Mouse (Mus musculus) forebrain, embryonic 15.5 days (tissue): ENCODE measurements around the gene Gskip. TPM values are rescaled to one million over a fixed set of nuclear protein-coding genes. Genes with fewer than 3 reads are reported as not detected.

Experiments
- ATAC-seq: fragments of 200-750 bp; cut with Nextera tagmentation; replicated peaks from 2 replicates; pipeline ENCODE4 v1.8.0; 2017; ENCODE audit warnings: mild to moderate bottlenecking, moderate TSS enrichment, moderate library complexity
- H3K27ac ChIP-seq: fragments of 300-500 bp; sonication (generic); replicated peaks from 2 replicates; pipeline ENCODE4 v1.5.1; 2015; ENCODE audit warnings: mild to moderate bottlenecking, inconsistent platforms
- H3K27me3 ChIP-seq: fragments of 300-500 bp; sonication (generic); 2 replicates; pipeline ENCODE4 v1.6.1; 2015; ENCODE audit warnings: inconsistent platforms
- H3K36me3 ChIP-seq: fragments of 300-500 bp; sonication (generic); 2 replicates; pipeline ENCODE4 v1.6.1; 2015; ENCODE audit warnings: mild to moderate bottlenecking, inconsistent platforms
- H3K4me1 ChIP-seq: fragments of 300-500 bp; sonication (generic); 2 replicates; pipeline ENCODE4 v1.6.1; 2015; ENCODE audit warnings: inconsistent platforms
- H3K4me2 ChIP-seq: fragments of 300-500 bp; sonication (generic); replicated peaks from 2 replicates; pipeline ENCODE4 v1.6.1; 2015; ENCODE audit warnings: mild to moderate bottlenecking, inconsistent platforms
- H3K4me3 ChIP-seq: fragments of 300-500 bp; sonication (generic); 2 replicates; pipeline ENCODE4 v1.5.1; 2015; ENCODE audit warnings: mild to moderate bottlenecking, inconsistent platforms
- H3K9ac ChIP-seq: fragments of 300-500 bp; sonication (generic); replicated peaks from 2 replicates; pipeline ENCODE4 v1.6.1; 2015; ENCODE audit warnings: mild to moderate bottlenecking, inconsistent platforms
- H3K9me3 ChIP-seq: fragments of 300-500 bp; sonication (generic); 2 replicates; pipeline ENCODE4 v1.6.1; 2016; ENCODE audit warnings: inconsistent platforms
- WGBS: fragments of 180-500 bp; shearing (Covaris S2); methylation state at CpG from one replicate; pipeline ENCODE4 v1.1.7; 2015; ENCODE audit warnings: mixed read lengths; 5-methylcytosine and 5-hydroxymethylcytosine counted together
- polyA plus RNA-seq: library from polyadenylated mRNA; unstranded; fragments of >200 nt; fragmentation: Nextera tagmentation; extraction: Ambion mirVana; gene quantifications from 2 replicates; pipeline ENCODE4 v1.2.1, GENCODE M21; 2015

The Gskip gene
- polyA plus RNA-seq, 1 experiment from 2014 or later, result 29.9 TPM

- no peak overlapping the region for H3K4me3 ChIP-seq
- no peak overlapping the region for H3K9ac ChIP-seq
- whole genome bisulfite sequencing, result 93% methylated on average over 3 of the region's 3 CpGs
- no peak for ATAC-seq
- H3K27me3 ChIP-seq, result no peaks in the 10 kb centered on the region
- no peak overlapping the region for H3K4me2 ChIP-seq
- no peaks in the 10 kb centered on the region for H3K36me3 ChIP-seq
- H3K9me3 ChIP-seq, result no peaks in the 10 kb centered on the region
- no peak overlapping the region for H3K27ac ChIP-seq
- H3K4me1 ChIP-seq, result no peaks in the 10 kb centered on the region
These were observed 42.6 kb downstream of the Gskip start for GRCm38 (mm10) chr12:105727268-105727667.

DNA sequence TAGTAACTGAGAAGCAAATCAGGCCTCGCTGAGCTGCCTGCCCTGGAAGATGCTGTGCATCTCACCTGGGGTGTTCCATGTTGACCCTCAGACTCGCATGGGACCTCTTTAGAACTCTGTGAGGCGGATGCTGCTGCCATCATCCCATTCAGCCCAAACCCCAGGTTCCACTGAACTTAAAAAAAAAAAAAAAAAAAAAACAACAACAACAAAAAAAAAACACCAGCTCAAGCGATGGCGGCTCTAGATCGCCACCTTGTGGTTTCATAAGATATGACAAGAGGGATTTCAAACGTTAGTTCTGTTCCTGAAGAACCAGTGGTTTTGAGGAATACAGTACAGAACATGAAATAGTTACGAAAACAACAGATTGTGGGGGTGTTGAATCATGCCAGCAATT, 43.3 kb downstream of the Gskip start:
- Histone ChIP-seq H3K4me3 (no peak overlapping the region), H3K36me3 (no peaks in the 10 kb centered on the region), H3K4me2 (no peak overlapping the region), H3K9me3 (no peaks in the 10 kb centered on the region), H3K9ac (no peak overlapping the region), H3K27ac (no peak overlapping the region), H3K27me3 (no peaks in the 10 kb centered on the region), H3K4me1 (no peaks in the 10 kb centered on the region)
- no peak for ATAC-seq
- 28% methylated on average over 8 of the region's 8 CpGs for WGBS

DNA sequence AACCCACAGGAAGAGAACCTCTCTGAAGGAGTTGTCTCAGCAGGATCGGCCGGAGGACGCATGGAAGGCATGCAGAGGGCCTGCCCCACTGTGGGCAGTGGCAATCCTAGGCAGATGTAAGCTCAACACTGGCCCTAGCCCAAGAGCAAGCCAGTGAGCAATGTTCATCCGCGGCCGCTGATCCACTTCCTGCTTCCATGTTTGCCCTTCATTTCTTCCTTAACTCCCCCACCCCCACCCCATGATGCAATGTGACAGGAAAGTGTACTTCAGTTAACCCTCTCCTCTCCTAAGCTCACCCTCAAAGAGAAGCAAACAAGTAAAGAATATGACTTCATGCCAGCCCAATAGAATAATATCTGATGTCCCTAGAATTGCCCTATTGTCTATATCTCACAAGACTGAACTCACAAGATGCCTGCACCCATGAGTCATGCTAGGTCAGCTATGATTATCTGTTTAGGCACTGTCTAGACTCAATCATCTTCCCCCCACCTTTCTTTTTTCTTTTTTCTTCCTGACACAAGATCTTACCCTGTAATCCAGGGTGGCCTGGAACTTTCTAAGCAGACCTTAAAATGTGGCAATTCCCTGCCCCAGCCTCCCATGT, 46.3 kb downstream of the Gskip start:
- H3K4me1 ChIP-seq, result no peaks in the 10 kb centered on the region
- H3K27me3 ChIP-seq, result no peaks in the 10 kb centered on the region
- H3K9ac ChIP-seq, result no peak overlapping the region
- WGBS, result 88% methylated on average over 6 of the region's 6 CpGs
- H3K4me3 ChIP-seq, result no peak overlapping the region
- no peak overlapping the region for H3K27ac ChIP-seq
- H3K4me2 ChIP-seq, result no peak overlapping the region
- no peak for ATAC-seq
- no peaks in the 10 kb centered on the region for H3K9me3 ChIP-seq
- H3K36me3 ChIP-seq, result no peaks in the 10 kb centered on the region

- Histone ChIP-seq H3K9ac (no peak overlapping the region), H3K27ac (no peak overlapping the region), H3K9me3 (no peaks in the 10 kb centered on the region), H3K4me2 (no peak overlapping the region), H3K36me3 (no peaks in the 10 kb centered on the region), H3K4me1 (no peaks in the 10 kb centered on the region), H3K27me3 (no peaks in the 10 kb centered on the region), H3K4me3 (no peak overlapping the region)
- WGBS, result 75% methylated on average over 9 of the region's 9 CpGs
- ATAC-seq, result no peak
These were observed 48.9 kb downstream of the Gskip start for GRCm38 (mm10) chr12:105733370-105734159.

GRCm38 (mm10) chr12:105735226-105735888, 50.7 kb downstream of the Gskip start:
- Histone ChIP-seq H3K36me3 (no peaks in the 10 kb centered on the region), H3K4me2 (no peak overlapping the region), H3K27me3 (no peaks in the 10 kb centered on the region), H3K9me3 (no peaks in the 10 kb centered on the region), H3K27ac (no peak overlapping the region), H3K4me3 (no peak overlapping the region), H3K9ac (no peak overlapping the region), H3K4me1 (no peaks in the 10 kb centered on the region)
- no peak for ATAC-seq
- WGBS, result 76% methylated on average over 7 of the region's 7 CpGs

DNA sequence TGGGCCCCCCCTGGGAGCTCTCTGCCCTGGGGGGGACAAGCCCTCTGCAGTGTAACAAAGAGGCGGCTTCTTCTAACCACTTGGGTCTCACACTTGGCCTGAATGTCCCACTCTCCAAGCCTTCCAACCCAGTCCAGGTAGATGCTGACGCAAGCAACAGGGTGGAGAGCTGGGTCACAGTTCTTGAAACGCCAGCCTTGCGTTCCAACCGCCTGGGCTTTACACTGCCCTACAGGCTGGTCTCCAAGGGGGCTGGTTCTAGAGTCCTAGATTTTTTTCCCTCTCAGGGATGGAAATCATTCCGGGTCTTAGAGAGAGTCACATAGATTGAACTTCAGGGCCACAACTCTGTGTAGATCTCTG, 51.2 kb downstream of the Gskip start:
- no peak overlapping the region for H3K4me2 ChIP-seq
- WGBS, result 96% methylated on average over 6 of the region's 6 CpGs
- no peak overlapping the region for H3K27ac ChIP-seq
- no peak overlapping the region for H3K9ac ChIP-seq
- H3K9me3 ChIP-seq, result no peaks in the 10 kb centered on the region
- H3K4me3 ChIP-seq, result no peak overlapping the region
- H3K36me3 ChIP-seq, result no peaks in the 10 kb centered on the region
- H3K4me1 ChIP-seq, result no peaks in the 10 kb centered on the region
- no peak for ATAC-seq
- H3K27me3 ChIP-seq, result no peaks in the 10 kb centered on the region

DNA sequence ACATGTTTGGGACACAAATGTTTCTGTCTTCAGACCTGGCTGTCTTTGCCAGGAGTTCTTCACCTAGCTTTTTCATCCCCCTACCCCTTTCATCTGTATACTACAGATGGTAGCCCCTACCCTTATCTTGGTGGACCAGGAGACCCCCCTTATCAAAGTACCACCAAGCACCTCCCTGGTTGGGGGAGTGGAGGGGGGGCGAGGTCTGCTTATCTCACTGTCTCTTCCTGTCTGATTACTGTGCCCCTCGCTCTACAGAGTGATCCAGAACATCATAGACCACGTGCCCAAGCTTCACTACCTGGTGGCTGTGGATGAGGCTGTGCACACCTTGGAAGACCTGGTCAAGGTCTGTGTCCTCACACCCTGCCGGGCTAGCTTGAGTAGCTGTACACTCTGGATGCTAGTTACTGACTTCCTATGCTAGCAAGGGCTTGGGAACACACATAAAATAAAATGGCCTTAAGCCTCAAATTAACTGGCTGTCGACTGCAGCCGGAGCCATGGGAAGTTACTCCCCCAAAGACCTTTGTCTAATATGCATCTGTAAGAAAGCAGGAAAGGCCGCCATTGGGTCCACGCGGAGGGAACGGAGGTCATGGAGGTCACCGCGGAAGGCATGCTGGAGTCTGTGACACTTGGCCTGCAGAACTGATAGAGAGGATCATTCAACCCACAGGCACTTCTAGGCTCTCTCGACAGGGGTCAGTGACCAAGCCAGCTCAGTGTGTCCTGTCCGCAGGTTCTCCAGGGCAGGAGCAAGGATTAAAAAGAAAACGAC, 53.9 kb downstream of the Gskip start:
- H3K9ac ChIP-seq, result no peak overlapping the region
- 87% methylated on average over 15 of the region's 15 CpGs for WGBS
- H3K27ac ChIP-seq, result no peak overlapping the region
- H3K9me3 ChIP-seq, result no peaks in the 10 kb centered on the region
- H3K4me3 ChIP-seq, result no peak overlapping the region
- ATAC-seq, result no peak
- no peaks in the 10 kb centered on the region for H3K36me3 ChIP-seq
- no peak overlapping the region for H3K4me2 ChIP-seq
- no peaks in the 10 kb centered on the region for H3K4me1 ChIP-seq
- H3K27me3 ChIP-seq, result no peaks in the 10 kb centered on the region

DNA sequence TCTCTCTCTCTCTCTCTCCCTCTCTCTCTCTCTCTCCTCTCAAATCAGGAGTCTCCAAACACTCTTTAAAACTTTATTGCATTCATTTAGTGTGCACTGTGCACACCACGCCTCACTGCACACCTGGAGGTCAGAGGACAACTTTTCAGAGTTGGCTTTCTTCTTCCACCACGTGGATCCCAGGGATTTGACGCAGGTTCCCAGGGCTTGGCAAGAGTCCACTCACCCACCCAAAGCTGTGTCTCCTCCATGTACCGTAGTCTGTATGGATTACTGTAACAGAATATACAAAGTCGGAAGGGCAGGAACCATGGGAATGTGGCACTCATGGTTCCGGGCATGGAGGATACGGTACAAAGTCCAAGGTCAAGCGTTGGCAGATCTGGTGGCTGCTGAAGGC, 55.0 kb downstream of the Gskip start:
- Histone ChIP-seq H3K9me3 (no peaks in the 10 kb centered on the region), H3K36me3 (no peaks in the 10 kb centered on the region), H3K27me3 (no peaks in the 10 kb centered on the region), H3K4me3 (no peak overlapping the region), H3K9ac (no peak overlapping the region), H3K4me1 (no peaks in the 10 kb centered on the region), H3K4me2 (no peak overlapping the region), H3K27ac (no peak overlapping the region)
- WGBS, result 92% methylated on average over 8 of the region's 8 CpGs
- ATAC-seq, result no peak

GRCm38 (mm10) chr12:105748114-105748513, 63.5 kb downstream of the Gskip start:
- H3K4me3 ChIP-seq, result no peak overlapping the region
- H3K4me1 ChIP-seq, result no peaks in the 10 kb centered on the region
- no peaks in the 10 kb centered on the region for H3K36me3 ChIP-seq
- no peak overlapping the region for H3K9ac ChIP-seq
- H3K27ac ChIP-seq, result no peak overlapping the region
- H3K4me2 ChIP-seq, result no peak overlapping the region
- 85% methylated on average over 5 of the region's 5 CpGs for WGBS
- ATAC-seq, result no peak
- no peaks in the 10 kb centered on the region for H3K9me3 ChIP-seq
- H3K27me3 ChIP-seq, result no peaks in the 10 kb centered on the region

Other genes starting within 250 kb of the Gskip start
- 13.5 and 13.8 TPM in 2 replicates for gene D430019H16Rik, start 231.0 kb upstream of the Gskip start, polyA plus RNA-seq
- 0.38 and 0.64 TPM in 2 replicates for gene Bdkrb2, start 121.6 kb upstream of the Gskip start, polyA plus RNA-seq
- gene Bdkrb1, start 81.7 kb upstream of the Gskip start, polyA plus RNA-seq, result 0.20 TPM in 1 of 2 replicates, not detected in the other
- 15.5 and 16.6 TPM in 2 replicates for gene Atg2b, start 382 bp downstream of the Gskip start, polyA plus RNA-seq
- gene Ak7, start 21.1 kb downstream of the Gskip start, polyA plus RNA-seq, result 0.60 and 2.0 TPM in 2 replicates
- gene Papola, start 99.9 kb downstream of the Gskip start, polyA plus RNA-seq, result 211 and 220 TPM in 2 replicates